Mouse (Mus musculus): ENCODE measurements around the gene Pimreg. TPM values are rescaled to one million over a fixed set of nuclear protein-coding genes. Genes with fewer than 3 reads are reported as not detected.

Gene Pimreg
- polyA plus RNA-seq, 1 experiment = 0.08 TPM

- peaks cover 7% of the 10 kb centered on the region for H3K4me1 ChIP-seq (ENCODE audit: control insufficient read depth, insufficient read depth, low read length)
- H3K27ac ChIP-seq (ENCODE audit: insufficient read depth, low read length) = no peak overlapping the region
- H3K27me3 ChIP-seq (ENCODE audit: control insufficient read depth, insufficient read depth, low read length) = no peaks in the 10 kb centered on the region
- no peak for DNase-seq
- H3K4me3 ChIP-seq (replicated peaks; ENCODE audit: insufficient read depth, low read depth, low read length) = no peak overlapping the region
- TF ChIP-seq POLR2A (IDR thresholded peaks at IDR 0.05; ENCODE audit: borderline replicate concordance, insufficient read depth, low read length) (no peak), CTCF (IDR thresholded peaks at IDR 0.05; ENCODE audit: borderline replicate concordance, insufficient read depth, low read depth, low read length) (no peak)
- 37% methylated on average over 3 of the region's 3 CpGs for WGBS
Measured at GRCm38 (mm10) chr11:72057166-72057565, 15.3 kb downstream of the Pimreg start.

- 91% methylated on average over 9 of the region's 9 CpGs for WGBS
- no peak for DNase-seq
- TF ChIP-seq CTCF (IDR thresholded peaks at IDR 0.05; ENCODE audit: borderline replicate concordance, insufficient read depth, low read depth, low read length) = no peak
- no peak for TF ChIP-seq POLR2A (IDR thresholded peaks at IDR 0.05; ENCODE audit: borderline replicate concordance, insufficient read depth, low read length)
- no peaks in the 10 kb centered on the region for H3K27me3 ChIP-seq (ENCODE audit: control insufficient read depth, insufficient read depth, low read length)
- H3K27ac ChIP-seq (ENCODE audit: insufficient read depth, low read length) = no peak overlapping the region
- peaks cover 13% of the 10 kb centered on the region for H3K4me1 ChIP-seq (ENCODE audit: control insufficient read depth, insufficient read depth, low read length)
- H3K4me3 ChIP-seq (replicated peaks; ENCODE audit: insufficient read depth, low read depth, low read length) = no peak overlapping the region
Measured at GRCm38 (mm10) chr11:72060416-72060815, 18.6 kb downstream of the Pimreg start.

GRCm38 (mm10) chr11:72061093-72061620 is 19.3 kb downstream of the Pimreg start:
- H3K27ac ChIP-seq (ENCODE audit: insufficient read depth, low read length) = no peak overlapping the region
- DNase-seq = peak in 1 of 2 experiments; percentile 42
- WGBS = 77% methylated on average over 13 of the region's 13 CpGs
- H3K27me3 ChIP-seq (ENCODE audit: control insufficient read depth, insufficient read depth, low read length) = no peaks in the 10 kb centered on the region
- no peak overlapping the region for H3K4me3 ChIP-seq (replicated peaks; ENCODE audit: insufficient read depth, low read depth, low read length)
- no peak for TF ChIP-seq CTCF (IDR thresholded peaks at IDR 0.05; ENCODE audit: borderline replicate concordance, insufficient read depth, low read depth, low read length)
- TF ChIP-seq POLR2A (IDR thresholded peaks at IDR 0.05; ENCODE audit: borderline replicate concordance, insufficient read depth, low read length) = no peak
- H3K4me1 ChIP-seq (ENCODE audit: control insufficient read depth, insufficient read depth, low read length) = peaks cover 18% of the 10 kb centered on the region

- no peaks in the 10 kb centered on the region for H3K27me3 ChIP-seq (ENCODE audit: control insufficient read depth, insufficient read depth, low read length)
- DNase-seq = no peak
- TF ChIP-seq POLR2A (IDR thresholded peaks at IDR 0.05; ENCODE audit: borderline replicate concordance, insufficient read depth, low read length) (no peak), CTCF (IDR thresholded peaks at IDR 0.05; ENCODE audit: borderline replicate concordance, insufficient read depth, low read depth, low read length) (no peak)
- H3K4me1 ChIP-seq (ENCODE audit: control insufficient read depth, insufficient read depth, low read length) = peaks cover 40% of the 10 kb centered on the region
- H3K27ac ChIP-seq (ENCODE audit: insufficient read depth, low read length) = no peak overlapping the region
- 94% methylated on average over 6 of the region's 6 CpGs for WGBS
- H3K4me3 ChIP-seq (replicated peaks; ENCODE audit: insufficient read depth, low read depth, low read length) = no peak overlapping the region
Measured at GRCm38 (mm10) chr11:72064414-72064813, 22.6 kb downstream of the Pimreg start.

GRCm38 (mm10) chr11:72065103-72065502 is 23.3 kb downstream of the Pimreg start:
- DNase-seq = peak; percentile 74 to 83
- WGBS = 13% methylated on average over 8 of the region's 8 CpGs
- Histone ChIP-seq H3K27me3 (ENCODE audit: control insufficient read depth, insufficient read depth, low read length) (no peaks in the 10 kb centered on the region), H3K4me3 (replicated peaks; ENCODE audit: insufficient read depth, low read depth, low read length) (no peak overlapping the region), H3K4me1 (ENCODE audit: control insufficient read depth, insufficient read depth, low read length) (peaks cover 40% of the 10 kb centered on the region), H3K27ac (ENCODE audit: insufficient read depth, low read length) (no peak overlapping the region)
- TF ChIP-seq CTCF (IDR thresholded peaks at IDR 0.05; ENCODE audit: borderline replicate concordance, insufficient read depth, low read depth, low read length) (no peak), POLR2A (IDR thresholded peaks at IDR 0.05; ENCODE audit: borderline replicate concordance, insufficient read depth, low read length) (no peak)

- no peaks in the 10 kb centered on the region for H3K27me3 ChIP-seq (ENCODE audit: control insufficient read depth, insufficient read depth, low read length)
- TF ChIP-seq POLR2A (IDR thresholded peaks at IDR 0.05; ENCODE audit: borderline replicate concordance, insufficient read depth, low read length) (no peak), CTCF (IDR thresholded peaks at IDR 0.05; ENCODE audit: borderline replicate concordance, insufficient read depth, low read depth, low read length) (peak; percentile 64)
Measured at GRCm38 (mm10) chr11:72066330-72066729, 24.5 kb downstream of the Pimreg start.

GRCm38 (mm10) chr11:72067326-72067725 is 25.5 kb downstream of the Pimreg start:
- H3K27ac ChIP-seq (ENCODE audit: insufficient read depth, low read length) = peak overlapping the region; percentile 14; the same call in 1 of the 2 replicates

More at GRCm38 (mm10) chr11:72066330-72066729, 24.5 kb downstream of the Pimreg start:
- WGBS = 61% methylated on average over 6 of the region's 6 CpGs
- H3K4me1 ChIP-seq (ENCODE audit: control insufficient read depth, insufficient read depth, low read length) = peaks cover 37% of the 10 kb centered on the region
- H3K27ac ChIP-seq (ENCODE audit: insufficient read depth, low read length) = no peak overlapping the region
- peak; percentile 56 to 64 for DNase-seq
- H3K4me3 ChIP-seq (replicated peaks; ENCODE audit: insufficient read depth, low read depth, low read length) = no peak overlapping the region

GRCm38 (mm10) chr11:72068026-72068425 is 26.2 kb downstream of the Pimreg start:
- TF ChIP-seq CTCF (IDR thresholded peaks at IDR 0.05; ENCODE audit: borderline replicate concordance, insufficient read depth, low read depth, low read length) = no peak
- TF ChIP-seq POLR2A (IDR thresholded peaks at IDR 0.05; ENCODE audit: borderline replicate concordance, insufficient read depth, low read length) = no peak
- Histone ChIP-seq H3K27ac (ENCODE audit: insufficient read depth, low read length) (peak overlapping the region; percentile 14; the same call in 1 of the 2 replicates), H3K4me3 (replicated peaks; ENCODE audit: insufficient read depth, low read depth, low read length) (no peak overlapping the region), H3K4me1 (ENCODE audit: control insufficient read depth, insufficient read depth, low read length) (peaks cover 38% of the 10 kb centered on the region), H3K27me3 (ENCODE audit: control insufficient read depth, insufficient read depth, low read length) (no peaks in the 10 kb centered on the region)
- DNase-seq = peak; percentile 66 to 87
- WGBS = 11% methylated on average over 7 of the region's 7 CpGs

More at GRCm38 (mm10) chr11:72067326-72067725, 25.5 kb downstream of the Pimreg start:
- TF ChIP-seq CTCF (IDR thresholded peaks at IDR 0.05; ENCODE audit: borderline replicate concordance, insufficient read depth, low read depth, low read length) (no peak), POLR2A (IDR thresholded peaks at IDR 0.05; ENCODE audit: borderline replicate concordance, insufficient read depth, low read length) (no peak)
- 14% methylated on average over 5 of the region's 5 CpGs for WGBS
- peaks cover 34% of the 10 kb centered on the region for H3K4me1 ChIP-seq (ENCODE audit: control insufficient read depth, insufficient read depth, low read length)
- H3K27me3 ChIP-seq (ENCODE audit: control insufficient read depth, insufficient read depth, low read length) = no peaks in the 10 kb centered on the region
- H3K4me3 ChIP-seq (replicated peaks; ENCODE audit: insufficient read depth, low read depth, low read length) = no peak overlapping the region
- DNase-seq = peak; percentile 70 to 82
